Mouse (Mus musculus) midbrain, embryonic 16.5 days (tissue): Measurements from ENCODE around the gene Eml4. TPM values are rescaled to one million over a fixed set of nuclear protein-coding genes. Genes with fewer than 3 reads are reported as not detected.
A peak's percentile ranks its signal among the peaks of the same experiment; 100 is the strongest.

Source experiments
- ATAC-seq: fragments of 200-750 bp; cut with Nextera tagmentation; 2 replicates; pipeline ENCODE4 v1.8.0; 2017; ENCODE audit warnings: moderate TSS enrichment
- H3K27ac ChIP-seq: fragments of 300-500 bp; sonication (generic); 2 replicates; pipeline ENCODE4 v1.5.1; 2014; ENCODE audit warnings: mild to moderate bottlenecking, low read length, mixed read lengths
- H3K27me3 ChIP-seq: fragments of 300-500 bp; sonication (generic); 2 replicates; pipeline ENCODE4 v1.6.1; 2014; ENCODE audit warnings: low read depth, low read length, mixed read lengths; ENCODE audit not compliant: control insufficient read depth, insufficient read depth
- H3K36me3 ChIP-seq: fragments of 300-500 bp; sonication (generic); 2 replicates; pipeline ENCODE4 v1.6.1; 2014; ENCODE audit warnings: mild to moderate bottlenecking, low read length, moderate library complexity, mixed read lengths; ENCODE audit not compliant: control insufficient read depth, insufficient read depth
- H3K4me1 ChIP-seq: fragments of 300-500 bp; sonication (generic); 2 replicates; pipeline ENCODE4 v1.6.1; 2014; ENCODE audit warnings: mild to moderate bottlenecking, low read length, mixed read lengths; ENCODE audit not compliant: control insufficient read depth, insufficient read depth
- H3K4me2 ChIP-seq: fragments of 300-500 bp; sonication (generic); 2 replicates; pipeline ENCODE4 v1.6.1; 2014; ENCODE audit warnings: mild to moderate bottlenecking, low read length, mixed read lengths
- H3K4me3 ChIP-seq: fragments of 300-500 bp; sonication (generic); 2 replicates; pipeline ENCODE4 v1.5.1; 2014; ENCODE audit warnings: low read depth, mild to moderate bottlenecking, low read length, moderate library complexity, mixed read lengths
- H3K9ac ChIP-seq: fragments of 300-500 bp; sonication (generic); 2 replicates; pipeline ENCODE4 v1.6.1; 2014; ENCODE audit warnings: low read depth, low read length, mixed read lengths
- H3K9me3 ChIP-seq: fragments of 300-500 bp; sonication (generic); replicated peaks from 2 replicates; pipeline ENCODE4 v1.6.1; 2014; ENCODE audit warnings: mild to moderate bottlenecking, low read length, mixed read lengths; ENCODE audit not compliant: control insufficient read depth, poor library complexity, severe bottlenecking
- WGBS: fragments of 180-500 bp; shearing (Covaris S2); extraction: QIAGEN DNeasy Blood & Tissue Kit; methylation state at CpG from one replicate; pipeline ENCODE4 v1.1.7; 2014; 5-methylcytosine and 5-hydroxymethylcytosine counted together
- polyA plus RNA-seq: library from polyadenylated mRNA; unstranded; fragments of >200 nt; fragmentation: Nextera tagmentation; extraction: Ambion mirVana; gene quantifications from 2 replicates; pipeline ENCODE4 v1.2.1, GENCODE M21; 2015

Eml4 gene
- polyA plus RNA-seq, 1 experiment from 2014 or later: 27.5 TPM

DNA sequence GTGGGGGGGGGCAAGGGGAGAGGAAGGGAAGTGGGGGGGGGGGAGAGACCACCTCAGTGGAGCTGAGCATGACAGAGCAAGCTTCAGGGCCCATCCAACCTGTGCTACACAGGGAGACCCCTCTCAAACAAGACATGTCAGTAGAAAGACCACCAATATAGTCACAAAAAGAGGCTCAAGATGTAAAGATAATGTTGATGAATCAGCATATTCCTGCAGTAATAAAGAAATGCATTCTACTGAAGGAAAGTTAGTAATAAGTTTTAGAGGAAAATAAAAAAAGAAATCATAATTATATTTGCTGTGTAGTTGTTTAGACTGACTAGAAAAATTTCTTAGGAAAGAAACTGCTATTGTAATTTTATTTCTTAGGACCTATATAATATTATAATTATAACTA lies 23.4 kb downstream of the Eml4 start:
- peaks cover 8% of the 10 kb centered on the region; the same call in 1 of the 2 replicates for H3K4me1 ChIP-seq
- no peaks in the 10 kb centered on the region for H3K27me3 ChIP-seq
- no peaks in the 10 kb centered on the region for H3K36me3 ChIP-seq
- no peaks in the 10 kb centered on the region for H3K9me3 ChIP-seq
- H3K4me2 ChIP-seq: no peak overlapping the region
- no peak for ATAC-seq
- no peak overlapping the region for H3K27ac ChIP-seq
- H3K9ac ChIP-seq: no peak overlapping the region
- no peak overlapping the region for H3K4me3 ChIP-seq

DNA sequence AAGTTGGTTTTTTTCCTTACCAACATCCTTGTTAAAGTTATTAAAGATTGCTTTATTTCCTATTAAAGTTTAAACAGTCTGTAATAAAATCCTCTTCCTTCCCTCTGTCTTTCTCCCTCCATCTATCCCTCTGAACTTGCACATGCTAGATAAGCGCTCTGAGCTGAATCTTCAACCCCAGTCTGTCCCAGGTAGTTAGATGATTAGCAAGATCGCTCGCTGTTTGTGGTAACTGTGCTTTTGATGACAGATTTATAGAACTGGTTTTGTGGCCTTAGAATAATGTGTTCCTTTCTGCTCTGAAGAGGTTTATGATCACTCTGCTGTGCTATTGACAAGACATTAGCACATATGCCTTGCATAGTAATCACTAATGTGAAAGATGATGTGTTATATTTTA lies 25.1 kb downstream of the Eml4 start:
- no peaks in the 10 kb centered on the region for H3K9me3 ChIP-seq
- 84% methylated on average over 3 of the region's 3 CpGs for WGBS
- no peak overlapping the region for H3K4me2 ChIP-seq
- H3K4me3 ChIP-seq: no peak overlapping the region
- H3K4me1 ChIP-seq: peaks cover 8% of the 10 kb centered on the region; the same call in 1 of the 2 replicates
- H3K36me3 ChIP-seq: no peaks in the 10 kb centered on the region
- no peak overlapping the region for H3K27ac ChIP-seq
- no peak for ATAC-seq
- no peak overlapping the region for H3K9ac ChIP-seq
- no peaks in the 10 kb centered on the region for H3K27me3 ChIP-seq

DNA sequence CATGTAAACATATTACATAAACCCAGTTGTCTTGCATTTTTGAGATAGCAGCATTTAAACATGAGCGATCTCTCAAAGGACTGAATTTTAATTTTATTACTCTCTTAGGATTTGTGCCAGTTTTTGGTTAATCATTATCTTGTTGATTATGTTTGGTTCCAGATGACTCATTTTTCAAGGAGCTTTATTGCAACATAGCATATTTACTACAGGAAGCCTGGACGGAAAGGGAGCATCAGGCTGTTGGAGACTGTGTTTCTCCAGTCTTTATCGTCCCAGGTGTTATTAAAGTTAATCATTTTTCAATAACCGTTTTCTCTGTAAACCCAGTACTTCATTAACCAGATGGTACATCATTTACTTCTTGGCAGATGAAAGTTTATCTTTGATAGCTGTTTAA lies 26.1 kb downstream of the Eml4 start:
- peaks cover 8% of the 10 kb centered on the region; the same call in 1 of the 2 replicates for H3K4me1 ChIP-seq

DNA sequence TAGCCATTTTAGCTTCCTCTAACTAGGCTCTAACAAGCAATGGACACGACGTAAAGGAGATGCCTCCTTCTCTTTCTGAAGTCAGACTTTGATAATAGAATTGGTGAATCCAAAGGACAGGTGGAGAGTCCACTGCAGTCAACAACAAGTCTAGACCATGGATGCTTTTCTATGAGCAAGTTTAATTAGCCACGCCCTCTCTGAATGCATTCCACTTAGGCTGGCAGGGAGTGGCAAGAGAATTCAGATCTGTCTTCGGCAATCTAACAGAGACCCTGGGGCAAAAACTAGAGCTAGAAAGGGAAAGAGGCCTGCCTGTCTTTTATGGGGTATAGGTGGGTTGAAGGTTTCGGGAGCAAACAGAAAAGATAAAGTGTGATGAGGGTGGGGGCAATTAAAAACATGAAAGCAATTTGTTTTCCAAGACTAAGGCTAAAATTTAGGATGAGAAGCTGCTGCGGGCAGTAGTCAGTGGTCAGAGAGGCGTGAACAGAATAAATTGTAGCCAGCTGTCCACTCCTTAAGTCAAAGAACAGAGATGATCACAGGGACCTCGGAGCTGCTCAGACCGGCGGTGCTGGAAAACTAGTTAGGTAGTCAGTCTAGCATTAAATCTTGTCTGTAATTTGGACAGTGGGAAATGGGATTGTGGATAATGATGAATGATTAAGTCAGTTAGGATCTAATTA lies 27.2 kb downstream of the Eml4 start:
- Histone ChIP-seq H3K9me3 (no peaks in the 10 kb centered on the region), H3K27me3 (no peaks in the 10 kb centered on the region), H3K36me3 (no peaks in the 10 kb centered on the region), H3K9ac (no peak overlapping the region), H3K27ac (peak overlapping the region; percentile 5), H3K4me3 (no peak overlapping the region), H3K4me1 (peaks cover 8% of the 10 kb centered on the region; the same call in 1 of the 2 replicates), H3K4me2 (peak overlapping the region; percentile 7)
- WGBS: 51% methylated on average over 10 of the region's 10 CpGs
- peak; percentile 69; the same call in 1 of the 2 replicates for ATAC-seq

More for the DNA sequence above, 26.1 kb downstream of the Eml4 start:
- H3K27ac ChIP-seq: no peak overlapping the region
- H3K4me2 ChIP-seq: no peak overlapping the region
- H3K9me3 ChIP-seq: no peaks in the 10 kb centered on the region
- no peaks in the 10 kb centered on the region for H3K36me3 ChIP-seq
- H3K4me3 ChIP-seq: no peak overlapping the region
- no peaks in the 10 kb centered on the region for H3K27me3 ChIP-seq
- ATAC-seq: no peak
- no peak overlapping the region for H3K9ac ChIP-seq
- 90% methylated on average over 4 of the region's 4 CpGs for WGBS

DNA sequence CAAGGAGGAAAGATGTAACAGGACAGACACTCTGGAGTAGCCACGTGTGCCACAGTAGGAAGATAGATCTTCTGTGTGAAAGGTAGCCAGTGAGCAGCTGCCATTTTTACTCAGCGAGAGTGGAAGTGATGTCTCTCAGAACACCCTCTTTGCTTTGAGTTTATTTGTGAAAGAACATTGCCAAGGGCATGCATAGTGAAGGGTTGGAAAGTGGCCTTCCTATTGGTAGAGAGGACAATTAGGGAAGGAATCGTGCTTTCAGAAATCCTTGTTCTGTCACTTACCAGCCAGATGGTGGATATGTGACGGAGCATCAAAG lies 27.7 kb downstream of the Eml4 start:
- Histone ChIP-seq H3K9me3 (no peaks in the 10 kb centered on the region), H3K4me3 (no peak overlapping the region), H3K27me3 (no peaks in the 10 kb centered on the region), H3K9ac (no peak overlapping the region), H3K4me1 (peaks cover 8% of the 10 kb centered on the region; the same call in 1 of the 2 replicates), H3K4me2 (peak overlapping the region; percentile 7), H3K36me3 (no peaks in the 10 kb centered on the region), H3K27ac (peak overlapping the region; percentile 5; the same call in 1 of the 2 replicates)
- peak; percentile 89 for ATAC-seq
- 39% methylated on average over 4 of the region's 4 CpGs for WGBS

DNA sequence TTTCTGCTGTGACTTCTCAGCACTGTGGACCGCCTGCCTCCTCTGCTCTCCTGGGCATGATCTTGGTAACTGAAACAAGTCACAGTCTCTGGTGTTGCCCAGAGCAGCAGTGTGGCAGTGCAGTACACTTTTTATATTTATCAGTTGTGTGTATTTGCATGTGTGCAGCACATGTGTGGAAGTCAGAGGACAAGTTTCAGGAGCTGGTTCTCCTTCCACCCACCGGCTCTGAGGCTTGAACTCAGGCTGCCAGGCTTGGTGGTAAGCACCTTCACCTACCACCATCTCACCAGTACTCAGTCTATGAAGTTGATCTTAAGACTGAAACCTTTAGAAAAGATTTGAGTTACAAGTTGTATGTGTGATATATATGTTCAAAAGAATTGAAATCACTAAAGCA lies 28.6 kb downstream of the Eml4 start:
- Histone ChIP-seq H3K4me3 (no peak overlapping the region), H3K36me3 (no peaks in the 10 kb centered on the region), H3K27me3 (no peaks in the 10 kb centered on the region), H3K27ac (no peak overlapping the region), H3K9me3 (no peaks in the 10 kb centered on the region), H3K9ac (no peak overlapping the region), H3K4me1 (peaks cover 8% of the 10 kb centered on the region; the same call in 1 of the 2 replicates), H3K4me2 (no peak overlapping the region)
- 89% methylated on average over 2 of the region's 2 CpGs for WGBS
- no peak for ATAC-seq

DNA sequence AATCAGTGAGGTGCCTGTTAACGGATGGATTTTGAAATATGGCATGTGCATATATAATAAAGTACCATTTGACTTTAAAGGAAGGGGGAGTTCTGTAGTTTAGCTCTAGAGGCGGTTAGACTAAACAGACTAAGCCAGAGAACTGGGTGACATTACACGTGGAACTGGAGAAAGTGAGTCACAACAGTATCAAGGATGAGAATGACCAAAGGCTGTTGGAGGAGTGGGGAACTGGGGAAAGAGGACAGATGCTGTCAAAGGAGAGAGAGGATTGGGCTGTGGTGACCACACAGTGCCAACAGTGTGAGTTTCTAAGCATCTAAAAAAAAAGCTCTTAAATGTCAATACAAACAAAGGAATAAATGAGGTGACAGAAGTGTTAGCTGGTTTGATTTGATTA lies 29.1 kb downstream of the Eml4 start:
- H3K27me3 ChIP-seq: no peaks in the 10 kb centered on the region
- no peak overlapping the region for H3K4me2 ChIP-seq
- 85% methylated on average over 3 of the region's 3 CpGs for WGBS
- no peaks in the 10 kb centered on the region for H3K9me3 ChIP-seq
- H3K36me3 ChIP-seq: no peaks in the 10 kb centered on the region
- no peak overlapping the region for H3K9ac ChIP-seq
- H3K4me1 ChIP-seq: peaks cover 8% of the 10 kb centered on the region; the same call in 1 of the 2 replicates
- no peak overlapping the region for H3K27ac ChIP-seq
- no peak for ATAC-seq
- no peak overlapping the region for H3K4me3 ChIP-seq

DNA sequence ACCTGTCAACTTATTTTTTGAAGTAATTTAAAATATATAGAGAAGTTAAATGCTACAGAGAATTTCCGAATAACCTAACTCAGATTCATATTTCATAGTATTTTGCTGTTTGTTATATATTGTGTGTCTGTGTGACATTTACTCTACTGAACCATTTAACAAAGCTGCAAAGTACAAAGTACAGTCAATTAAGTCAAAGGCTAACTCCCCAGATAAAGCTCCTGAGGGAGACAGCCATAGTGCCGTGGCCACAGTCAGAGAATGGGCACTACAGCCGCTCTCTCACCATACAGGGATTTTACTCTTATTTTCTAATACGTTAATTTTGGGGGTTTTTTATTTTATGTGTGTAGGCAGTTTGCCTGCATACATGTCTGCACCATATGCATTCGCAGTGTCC lies 32.0 kb downstream of the Eml4 start:
- Histone ChIP-seq H3K9me3 (no peaks in the 10 kb centered on the region), H3K27me3 (no peaks in the 10 kb centered on the region), H3K9ac (no peak overlapping the region), H3K4me1 (peaks cover 8% of the 10 kb centered on the region; the same call in 1 of the 2 replicates), H3K4me3 (no peak overlapping the region), H3K4me2 (no peak overlapping the region), H3K36me3 (no peaks in the 10 kb centered on the region), H3K27ac (no peak overlapping the region)
- 85% methylated on average over 5 of the region's 5 CpGs for WGBS
- ATAC-seq: no peak

DNA sequence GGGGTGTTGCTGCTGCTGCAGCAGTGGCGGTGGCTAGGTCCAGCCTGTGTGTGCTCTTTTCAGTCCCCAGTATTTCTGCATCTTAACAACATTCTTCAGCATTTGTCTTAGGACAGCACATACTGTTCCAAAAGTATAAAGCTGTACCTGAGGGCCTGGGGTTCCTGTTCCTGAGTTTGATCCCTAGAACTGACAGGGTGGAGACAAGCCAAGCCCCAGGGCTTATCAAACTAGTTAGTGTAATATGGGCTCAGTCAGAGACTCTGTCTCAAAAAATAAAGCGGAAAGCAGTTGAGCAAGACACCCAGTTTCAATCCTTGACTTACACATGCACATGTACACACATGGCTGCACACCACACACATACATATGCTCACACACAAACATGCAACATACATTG lies 34.2 kb downstream of the Eml4 start:
- 97% methylated on average over 2 of the region's 2 CpGs for WGBS
- no peak overlapping the region for H3K27ac ChIP-seq
- H3K4me3 ChIP-seq: no peak overlapping the region
- ATAC-seq: no peak
- no peaks in the 10 kb centered on the region for H3K36me3 ChIP-seq
- no peaks in the 10 kb centered on the region for H3K9me3 ChIP-seq
- H3K9ac ChIP-seq: no peak overlapping the region
- no peaks in the 10 kb centered on the region for H3K4me1 ChIP-seq
- H3K4me2 ChIP-seq: no peak overlapping the region
- H3K27me3 ChIP-seq: no peaks in the 10 kb centered on the region
